Mouse (Mus musculus): ENCODE measurements around the gene Enho. TPM values are rescaled to one million over a fixed set of nuclear protein-coding genes. Genes with fewer than 3 reads are reported as not detected.

Enho gene
- total and polyA plus RNA-seq, 2 experiments from 2014 or later = 141 to 205 TPM

DNA sequence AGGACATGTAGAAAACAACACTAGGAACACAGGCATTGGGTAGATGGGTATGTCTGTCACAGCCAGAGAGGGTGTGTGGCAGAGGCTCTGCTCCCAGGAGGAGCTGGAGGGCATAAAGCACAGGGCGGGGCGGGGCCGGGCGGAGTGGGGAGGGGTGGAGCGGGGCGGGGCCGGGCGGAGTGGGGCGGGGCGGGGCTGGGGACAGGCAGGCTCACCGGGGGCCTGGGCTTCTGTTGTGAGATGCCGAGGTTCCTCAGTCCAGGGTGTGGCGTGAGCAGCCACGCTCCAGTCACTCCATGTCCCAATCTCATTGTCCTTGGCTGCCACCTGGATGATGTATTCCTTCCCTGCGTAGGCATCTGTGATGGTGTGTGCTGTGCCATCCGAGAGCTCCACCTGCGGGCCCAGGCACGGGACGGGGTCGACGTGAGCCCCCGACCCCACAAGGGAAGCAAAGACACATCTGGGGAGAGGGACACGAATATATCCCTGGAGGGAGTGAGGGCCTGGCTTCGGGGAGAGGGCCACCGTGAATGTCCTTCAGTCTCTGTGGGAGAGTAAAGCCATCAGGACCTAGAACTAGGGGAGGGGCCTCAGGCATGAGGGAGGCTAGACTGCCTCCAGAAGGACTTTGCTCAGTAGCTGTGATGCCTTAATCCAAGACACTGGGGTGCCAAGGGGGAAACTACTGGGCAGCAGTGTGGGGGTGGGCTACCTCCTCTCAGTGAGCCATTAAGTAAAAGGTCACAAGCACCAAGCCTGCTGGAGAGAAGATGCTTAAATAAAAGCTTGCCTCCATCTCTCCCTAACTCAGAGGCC, 18.7 kb upstream of the Enho start:
- Histone ChIP-seq H3K27ac (no peak overlapping the region), H3K4me3 (ENCODE audit: low read length) (no peak overlapping the region), H3K36me3 (ENCODE audit: insufficient read depth, low read length) (peaks cover 13% of the 10 kb centered on the region; the same call in 1 of the 2 replicates), H3K27me3 (ENCODE audit: insufficient read depth, low read length) (no peaks in the 10 kb centered on the region), H3K9ac (replicated peaks; ENCODE audit: low read length) (no peak overlapping the region), H3K4me2 (ENCODE audit: low read depth, low read length) (no peak overlapping the region), H3K4me1 (ENCODE audit: insufficient read depth, low read length) (no peaks in the 10 kb centered on the region), H3K9me3 (ENCODE audit: low read length) (no peaks in the 10 kb centered on the region)
- TF ChIP-seq CTCF (IDR thresholded peaks at IDR 0.05; ENCODE audit: low read depth) = no peak
- no peak for DNase-seq (ENCODE audit: low spot score)
- 0 out of 2 replicates have a peak, but pooled peaks have one; percentile 12 for ATAC-seq
- WGBS = 30% methylated on average over 25 of the region's 25 CpGs

DNA sequence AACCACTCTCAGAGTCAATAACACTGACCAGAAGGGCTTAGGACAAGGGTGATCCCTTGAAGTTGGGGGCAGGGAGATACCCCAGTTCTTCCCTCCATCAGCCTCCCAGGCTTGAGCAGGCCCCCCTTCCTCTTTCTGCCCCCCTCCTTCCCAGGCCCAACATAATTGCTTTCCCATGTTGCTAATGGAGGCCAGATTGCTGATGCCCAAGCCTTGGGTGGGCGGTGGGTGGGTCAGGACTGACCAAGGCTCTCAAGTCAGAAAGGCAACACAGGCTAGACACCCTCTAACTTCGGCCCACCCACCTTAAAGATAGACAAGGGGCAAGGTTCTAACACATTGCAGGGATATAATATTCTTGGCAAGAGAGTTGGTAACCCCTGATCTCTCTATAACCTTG, 15.4 kb upstream of the Enho start:
- ATAC-seq (no peak), DNase-seq (ENCODE audit: low spot score) (no peak)
- H3K27me3 ChIP-seq (ENCODE audit: insufficient read depth, low read length) = no peaks in the 10 kb centered on the region
- no peak overlapping the region for H3K4me3 ChIP-seq (ENCODE audit: low read length)
- no peak overlapping the region for H3K27ac ChIP-seq
- H3K9ac ChIP-seq (replicated peaks; ENCODE audit: low read length) = no peak overlapping the region
- H3K4me1 ChIP-seq (ENCODE audit: insufficient read depth, low read length) = no peaks in the 10 kb centered on the region
- H3K4me2 ChIP-seq (ENCODE audit: low read depth, low read length) = no peak overlapping the region
- WGBS = 95% methylated on average over 2 of the region's 2 CpGs
- peaks cover 13% of the 10 kb centered on the region; the same call in 1 of the 2 replicates for H3K36me3 ChIP-seq (ENCODE audit: insufficient read depth, low read length)
- no peaks in the 10 kb centered on the region for H3K9me3 ChIP-seq (ENCODE audit: low read length)
- no peak for TF ChIP-seq CTCF (IDR thresholded peaks at IDR 0.05; ENCODE audit: low read depth)

- no peaks in the 10 kb centered on the region for H3K4me1 ChIP-seq (ENCODE audit: insufficient read depth, low read length)
- H3K4me3 ChIP-seq (ENCODE audit: low read length) = no peak overlapping the region
- H3K27ac ChIP-seq = no peak overlapping the region
- no peaks in the 10 kb centered on the region for H3K9me3 ChIP-seq (ENCODE audit: low read length)
- 13% methylated on average over 7 of the region's 7 CpGs for WGBS
- DNase-seq (ENCODE audit: low spot score) (peak; percentile 71), ATAC-seq (peak; percentile 46)
- no peaks in the 10 kb centered on the region for H3K27me3 ChIP-seq (ENCODE audit: insufficient read depth, low read length)
- H3K9ac ChIP-seq (replicated peaks; ENCODE audit: low read length) = no peak overlapping the region
- peaks cover 13% of the 10 kb centered on the region; the same call in 1 of the 2 replicates for H3K36me3 ChIP-seq (ENCODE audit: insufficient read depth, low read length)
- peak; percentile 76 for TF ChIP-seq CTCF (IDR thresholded peaks at IDR 0.05; ENCODE audit: low read depth)
- no peak overlapping the region for H3K4me2 ChIP-seq (ENCODE audit: low read depth, low read length)
Measured at GRCm38 (mm10) chr4:41654217-41654616, 14.1 kb upstream of the Enho start.

GRCm38 (mm10) chr4:41653730-41654129, 13.6 kb upstream of the Enho start:
- no peak for DNase-seq (ENCODE audit: low spot score)
- Histone ChIP-seq H3K9ac (replicated peaks; ENCODE audit: low read length) (no peak overlapping the region), H3K27me3 (ENCODE audit: insufficient read depth, low read length) (no peaks in the 10 kb centered on the region), H3K36me3 (ENCODE audit: insufficient read depth, low read length) (peaks cover 13% of the 10 kb centered on the region; the same call in 1 of the 2 replicates), H3K4me1 (ENCODE audit: insufficient read depth, low read length) (no peaks in the 10 kb centered on the region), H3K4me3 (ENCODE audit: low read length) (no peak overlapping the region), H3K9me3 (ENCODE audit: low read length) (no peaks in the 10 kb centered on the region), H3K27ac (no peak overlapping the region), H3K4me2 (ENCODE audit: low read depth, low read length) (no peak overlapping the region)
- no peak for TF ChIP-seq CTCF (IDR thresholded peaks at IDR 0.05; ENCODE audit: low read depth)
- 61% methylated on average over 6 of the region's 6 CpGs for WGBS
- no peak for ATAC-seq

DNA sequence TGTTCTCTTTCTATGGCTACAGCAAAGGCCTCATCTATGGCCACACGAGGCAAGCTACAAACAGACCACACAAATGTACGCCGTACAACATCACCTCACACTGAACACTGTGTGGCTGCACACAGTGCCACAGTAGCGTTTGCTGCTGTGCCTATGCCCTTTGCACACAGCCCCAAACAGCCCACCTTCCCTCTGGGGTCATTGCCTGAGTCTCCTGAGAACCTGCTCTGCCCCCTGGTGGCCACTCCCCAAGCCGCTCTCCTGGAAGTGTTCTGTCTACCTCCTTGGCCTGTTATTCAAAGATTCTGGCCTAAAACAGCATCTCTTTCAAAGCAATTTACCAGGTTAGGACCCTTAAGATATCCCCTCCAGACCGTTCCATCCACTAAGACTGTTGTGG, 13.2 kb upstream of the Enho start:
- Histone ChIP-seq H3K4me1 (ENCODE audit: insufficient read depth, low read length) (no peaks in the 10 kb centered on the region), H3K36me3 (ENCODE audit: insufficient read depth, low read length) (peaks cover 13% of the 10 kb centered on the region; the same call in 1 of the 2 replicates), H3K9ac (replicated peaks; ENCODE audit: low read length) (no peak overlapping the region), H3K4me3 (ENCODE audit: low read length) (no peak overlapping the region), H3K27ac (no peak overlapping the region), H3K27me3 (ENCODE audit: insufficient read depth, low read length) (no peaks in the 10 kb centered on the region), H3K9me3 (ENCODE audit: low read length) (no peaks in the 10 kb centered on the region), H3K4me2 (ENCODE audit: low read depth, low read length) (no peak overlapping the region)
- WGBS = 41% methylated on average over 6 of the region's 6 CpGs
- ATAC-seq = peak; percentile 75
- peak; percentile 89 for TF ChIP-seq CTCF (IDR thresholded peaks at IDR 0.05; ENCODE audit: low read depth)
- peak; percentile 83 for DNase-seq (ENCODE audit: low spot score)

DNA sequence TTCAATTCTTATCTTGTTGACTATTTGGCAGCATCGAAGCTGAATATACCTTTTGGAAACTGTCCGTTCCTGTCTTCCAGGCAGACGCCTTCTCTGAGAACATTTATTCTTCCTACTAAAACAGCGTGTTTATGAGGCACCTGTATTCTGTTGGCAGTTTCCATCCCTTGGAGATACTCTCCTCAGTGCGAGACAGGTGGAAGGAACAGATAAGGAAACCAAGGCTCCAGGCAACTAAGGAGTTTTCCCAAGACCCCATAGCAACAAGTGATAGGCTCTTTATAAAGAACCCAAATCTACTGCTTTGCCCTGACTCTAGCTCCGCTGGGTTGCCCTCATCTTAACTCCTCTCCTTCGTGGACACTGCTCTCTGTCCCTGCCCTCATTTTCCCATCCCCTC, 8.5 kb upstream of the Enho start:
- ATAC-seq (no peak), DNase-seq (ENCODE audit: low spot score) (no peak)
- no peak for TF ChIP-seq CTCF (IDR thresholded peaks at IDR 0.05; ENCODE audit: low read depth)
- Histone ChIP-seq H3K9me3 (ENCODE audit: low read length) (no peaks in the 10 kb centered on the region), H3K4me1 (ENCODE audit: insufficient read depth, low read length) (no peaks in the 10 kb centered on the region), H3K4me3 (ENCODE audit: low read length) (no peak overlapping the region), H3K4me2 (ENCODE audit: low read depth, low read length) (no peak overlapping the region), H3K36me3 (ENCODE audit: insufficient read depth, low read length) (no peaks in the 10 kb centered on the region), H3K27ac (no peak overlapping the region), H3K27me3 (ENCODE audit: insufficient read depth, low read length) (no peaks in the 10 kb centered on the region), H3K9ac (replicated peaks; ENCODE audit: low read length) (no peak overlapping the region)
- 65% methylated on average over 7 of the region's 7 CpGs for WGBS

GRCm38 (mm10) chr4:41648157-41648556, 8.0 kb upstream of the Enho start:
- no peak overlapping the region for H3K9ac ChIP-seq (replicated peaks; ENCODE audit: low read length)
- no peaks in the 10 kb centered on the region for H3K4me1 ChIP-seq (ENCODE audit: insufficient read depth, low read length)
- 22% methylated on average over 4 of the region's 4 CpGs for WGBS
- no peak overlapping the region for H3K4me2 ChIP-seq (ENCODE audit: low read depth, low read length)
- no peak overlapping the region for H3K4me3 ChIP-seq (ENCODE audit: low read length)
- ATAC-seq (peak; percentile 75), DNase-seq (ENCODE audit: low spot score) (no peak)
- no peaks in the 10 kb centered on the region for H3K9me3 ChIP-seq (ENCODE audit: low read length)
- no peaks in the 10 kb centered on the region for H3K27me3 ChIP-seq (ENCODE audit: insufficient read depth, low read length)
- no peak for TF ChIP-seq CTCF (IDR thresholded peaks at IDR 0.05; ENCODE audit: low read depth)
- H3K27ac ChIP-seq = no peak overlapping the region
- no peaks in the 10 kb centered on the region for H3K36me3 ChIP-seq (ENCODE audit: insufficient read depth, low read length)

Measured in hindbrain, postnatal 0 days (tissue).